Mouse (Mus musculus): ENCODE measurements at regions not wholly inside any gene's neighbourhood (a gene's known extent, or its start where the extent isn't known, plus 50 kb on each side); places are given as distances from the start of the nearest gene placed in this dataset.

GRCm38 (mm10) chr17:61060450-61060849, 1820.7 kb downstream of the Efna5 start:
- Histone ChIP-seq H3K9me3 (ENCODE audit: low read length) (0 out of 2 replicates have a peak, but pooled peaks cover 2% of the 10 kb centered on the region), H3K36me3 (replicated peaks; ENCODE audit: insufficient read depth, low read length) (no peaks in the 10 kb centered on the region), H3K4me1 (ENCODE audit: insufficient read depth) (no peaks in the 10 kb centered on the region), H3K27me3 (ENCODE audit: insufficient read depth, low read length) (no peaks in the 10 kb centered on the region), H3K9ac (replicated peaks) (no peak overlapping the region), H3K27ac (ENCODE audit: low read depth) (no peak overlapping the region), H3K4me3 (ENCODE audit: low read depth, low read length) (no peak overlapping the region), H3K4me2 (ENCODE audit: low read depth, low read length) (no peak overlapping the region)
- 84% methylated on average over 5 of the region's 5 CpGs for WGBS (ENCODE audit: insufficient replicate concordance)
- DNase-seq (no peak), ATAC-seq (no peak)
- no peak for TF ChIP-seq EP300 (IDR thresholded peaks at IDR 0.05; ENCODE audit: low read depth)

GRCm38 (mm10) chr17:61058471-61058870, 1822.6 kb downstream of the Efna5 start:
- H3K9me3 ChIP-seq (ENCODE audit: low read length): 0 out of 2 replicates have a peak, but pooled peaks cover 2% of the 10 kb centered on the region
- DNase-seq: no peak
- H3K9ac ChIP-seq (replicated peaks): no peak overlapping the region
- no peak for TF ChIP-seq CTCF (IDR thresholded peaks at IDR 0.05; ENCODE audit: low read depth)
- no peak overlapping the region for H3K4me2 ChIP-seq (ENCODE audit: low read depth, low read length)
- H3K27ac ChIP-seq (ENCODE audit: low read depth): no peak overlapping the region
- no peak for ATAC-seq
- H3K27me3 ChIP-seq (ENCODE audit: insufficient read depth, low read length): no peaks in the 10 kb centered on the region
- H3K4me1 ChIP-seq (ENCODE audit: insufficient read depth): no peaks in the 10 kb centered on the region
- no peaks in the 10 kb centered on the region for H3K36me3 ChIP-seq (replicated peaks; ENCODE audit: insufficient read depth, low read length)
- WGBS (ENCODE audit: insufficient replicate concordance): 82% methylated on average over 2 of the region's 2 CpGs
- H3K4me3 ChIP-seq (ENCODE audit: low read depth, low read length): no peak overlapping the region

- no peaks in the 10 kb centered on the region for H3K36me3 ChIP-seq (replicated peaks; ENCODE audit: insufficient read depth, low read length)
- WGBS (ENCODE audit: insufficient replicate concordance): 65% methylated on average over 4 of the region's 4 CpGs
- H3K4me3 ChIP-seq (ENCODE audit: low read depth, low read length): no peak overlapping the region
- no peak overlapping the region for H3K9ac ChIP-seq (replicated peaks)
- H3K27me3 ChIP-seq (ENCODE audit: insufficient read depth, low read length): no peaks in the 10 kb centered on the region
- TF ChIP-seq CTCF (IDR thresholded peaks at IDR 0.05; ENCODE audit: low read depth) (no peak), EP300 (IDR thresholded peaks at IDR 0.05; ENCODE audit: low read depth) (no peak)
- ATAC-seq (no peak), DNase-seq (no peak)
- H3K9me3 ChIP-seq (ENCODE audit: low read length): no peaks in the 10 kb centered on the region; the same call in 1 of the 2 replicates
- no peak overlapping the region for H3K27ac ChIP-seq (ENCODE audit: low read depth)
- H3K4me2 ChIP-seq (ENCODE audit: low read depth, low read length): no peak overlapping the region
- H3K4me1 ChIP-seq (ENCODE audit: insufficient read depth): no peaks in the 10 kb centered on the region
These were observed 1847.4 kb downstream of the Efna5 start for GRCm38 (mm10) chr17:61033544-61034251.

GRCm38 (mm10) chr17:61018647-61019046, 1862.5 kb downstream of the Efna5 start:
- no peak for TF ChIP-seq CTCF (IDR thresholded peaks at IDR 0.05; ENCODE audit: low read depth)
- no peak for TF ChIP-seq EP300 (IDR thresholded peaks at IDR 0.05; ENCODE audit: low read depth)
- Histone ChIP-seq H3K9me3 (ENCODE audit: low read length) (no peaks in the 10 kb centered on the region), H3K4me3 (ENCODE audit: low read depth, low read length) (no peak overlapping the region), H3K9ac (replicated peaks) (no peak overlapping the region), H3K27ac (ENCODE audit: low read depth) (no peak overlapping the region), H3K4me2 (ENCODE audit: low read depth, low read length) (no peak overlapping the region), H3K36me3 (replicated peaks; ENCODE audit: insufficient read depth, low read length) (no peaks in the 10 kb centered on the region), H3K27me3 (ENCODE audit: insufficient read depth, low read length) (no peaks in the 10 kb centered on the region), H3K4me1 (ENCODE audit: insufficient read depth) (no peaks in the 10 kb centered on the region)
- ATAC-seq (no peak), DNase-seq (no peak)
- 86% methylated on average over 4 of the region's 4 CpGs for WGBS (ENCODE audit: insufficient replicate concordance)
